Mouse (Mus musculus): ENCODE data around the gene Itga6. TPM values are rescaled to one million over a fixed set of nuclear protein-coding genes. Genes with fewer than 3 reads are reported as not detected.
A peak's percentile ranks its signal among the peaks of the same experiment; 100 is the strongest.

Itga6 gene
- polyA plus RNA-seq, 1 experiment from 2014 or later = 103 TPM

GRCm38 (mm10) chr2:71767019-71767610 is 21.7 kb downstream of the Itga6 start:
- Histone ChIP-seq H3K4me1 (ENCODE audit: control insufficient read depth in 2 of 2, insufficient read depth in 2 of 2, low read length in 2 of 2) (peaks cover 0 to 4% of the 10 kb centered on the region in 2 experiments; a peak in 2 of 4 replicates), H3K27me3 (ENCODE audit: control insufficient read depth, insufficient read depth, low read length) (no peaks in the 10 kb centered on the region), H3K4me3 (ENCODE audit: control insufficient read depth in 1 of 2, insufficient read depth in 1 of 2, low read depth in 1 of 2, low read length in 2 of 2) (no peak overlapping the region), H3K9me3 (ENCODE audit: control insufficient read depth, low read length) (no peaks in the 10 kb centered on the region), H3K4me2 (ENCODE audit: low read length) (no peak overlapping the region), H3K36me3 (ENCODE audit: control insufficient read depth, insufficient read depth, low read length) (no peaks in the 10 kb centered on the region), H3K9ac (ENCODE audit: low read length) (no peak overlapping the region), H3K27ac (replicated peaks in 1 of 2; ENCODE audit: control insufficient read depth in 1 of 2, insufficient read depth in 1 of 2, low read depth in 2 of 2, low read length in 2 of 2) (no peak overlapping the region)
- ATAC-seq (ENCODE audit: insufficient number of reproducible peaks, insufficient read depth, low FRiP score, low read depth) = no peak
- 79% methylated on average over 6 of the region's 6 CpGs for WGBS

GRCm38 (mm10) chr2:71771762-71772161 is 26.3 kb downstream of the Itga6 start:
- Histone ChIP-seq H3K9ac (ENCODE audit: low read length) (no peak overlapping the region), H3K36me3 (ENCODE audit: control insufficient read depth, insufficient read depth, low read length) (no peaks in the 10 kb centered on the region), H3K4me2 (ENCODE audit: low read length) (no peak overlapping the region), H3K9me3 (ENCODE audit: control insufficient read depth, low read length) (no peaks in the 10 kb centered on the region), H3K4me3 (ENCODE audit: control insufficient read depth in 1 of 2, insufficient read depth in 1 of 2, low read depth in 1 of 2, low read length in 2 of 2) (no peak overlapping the region), H3K27ac (replicated peaks in 1 of 2; ENCODE audit: control insufficient read depth in 1 of 2, insufficient read depth in 1 of 2, low read depth in 2 of 2, low read length in 2 of 2) (no peak overlapping the region), H3K4me1 (ENCODE audit: control insufficient read depth in 2 of 2, insufficient read depth in 2 of 2, low read length in 2 of 2) (peaks cover 2 to 3% of the 10 kb centered on the region in 2 experiments; a peak in 1 of 4 replicates), H3K27me3 (ENCODE audit: control insufficient read depth, insufficient read depth, low read length) (no peaks in the 10 kb centered on the region)
- no peak for ATAC-seq (ENCODE audit: insufficient number of reproducible peaks, insufficient read depth, low FRiP score, low read depth)
- 79% methylated on average over 4 of the region's 4 CpGs for WGBS

- Histone ChIP-seq H3K4me2 (ENCODE audit: low read length) (no peak overlapping the region), H3K4me3 (ENCODE audit: control insufficient read depth in 1 of 2, insufficient read depth in 1 of 2, low read depth in 1 of 2, low read length in 2 of 2) (no peak overlapping the region), H3K9me3 (ENCODE audit: control insufficient read depth, low read length) (no peaks in the 10 kb centered on the region), H3K27ac (replicated peaks in 1 of 2; ENCODE audit: control insufficient read depth in 1 of 2, insufficient read depth in 1 of 2, low read depth in 2 of 2, low read length in 2 of 2) (no peak overlapping the region), H3K4me1 (ENCODE audit: control insufficient read depth in 2 of 2, insufficient read depth in 2 of 2, low read length in 2 of 2) (peaks cover 2 to 3% of the 10 kb centered on the region in 2 experiments; a peak in 1 of 4 replicates), H3K36me3 (ENCODE audit: control insufficient read depth, insufficient read depth, low read length) (no peaks in the 10 kb centered on the region), H3K27me3 (ENCODE audit: control insufficient read depth, insufficient read depth, low read length) (no peaks in the 10 kb centered on the region), H3K9ac (ENCODE audit: low read length) (no peak overlapping the region)
- 72% methylated on average over 5 of the region's 5 CpGs for WGBS
- no peak for ATAC-seq (ENCODE audit: insufficient number of reproducible peaks, insufficient read depth, low FRiP score, low read depth)
Observed at GRCm38 (mm10) chr2:71773714-71774113, 28.3 kb downstream of the Itga6 start.

- 75% methylated on average over 10 of the region's 10 CpGs for WGBS
- no peak overlapping the region for H3K27ac ChIP-seq (replicated peaks in 1 of 2; ENCODE audit: control insufficient read depth in 1 of 2, insufficient read depth in 1 of 2, low read depth in 2 of 2, low read length in 2 of 2)
- no peak for ATAC-seq (ENCODE audit: insufficient number of reproducible peaks, insufficient read depth, low FRiP score, low read depth)
Observed at GRCm38 (mm10) chr2:71774246-71774951, 29.0 kb downstream of the Itga6 start.

GRCm38 (mm10) chr2:71775201-71775611 is 29.8 kb downstream of the Itga6 start:
- Histone ChIP-seq H3K36me3 (ENCODE audit: control insufficient read depth, insufficient read depth, low read length) (no peaks in the 10 kb centered on the region), H3K27ac (replicated peaks in 1 of 2; ENCODE audit: control insufficient read depth in 1 of 2, insufficient read depth in 1 of 2, low read depth in 2 of 2, low read length in 2 of 2) (no peak overlapping the region), H3K9me3 (ENCODE audit: control insufficient read depth, low read length) (no peaks in the 10 kb centered on the region), H3K4me3 (ENCODE audit: control insufficient read depth in 1 of 2, insufficient read depth in 1 of 2, low read depth in 1 of 2, low read length in 2 of 2) (no peak overlapping the region), H3K9ac (ENCODE audit: low read length) (no peak overlapping the region), H3K4me1 (ENCODE audit: control insufficient read depth in 2 of 2, insufficient read depth in 2 of 2, low read length in 2 of 2) (peaks cover 4 to 11% of the 10 kb centered on the region in 2 experiments; a peak in 2 of 4 replicates), H3K4me2 (ENCODE audit: low read length) (no peak overlapping the region), H3K27me3 (ENCODE audit: control insufficient read depth, insufficient read depth, low read length) (no peaks in the 10 kb centered on the region)
- 66% methylated on average over 9 of the region's 9 CpGs for WGBS
- ATAC-seq (ENCODE audit: insufficient number of reproducible peaks, insufficient read depth, low FRiP score, low read depth) = no peak

More at GRCm38 (mm10) chr2:71774246-71774951, 29.0 kb downstream of the Itga6 start:
- no peak overlapping the region for H3K4me2 ChIP-seq (ENCODE audit: low read length)
- H3K4me3 ChIP-seq (ENCODE audit: control insufficient read depth in 1 of 2, insufficient read depth in 1 of 2, low read depth in 1 of 2, low read length in 2 of 2) = no peak overlapping the region
- H3K9me3 ChIP-seq (ENCODE audit: control insufficient read depth, low read length) = no peaks in the 10 kb centered on the region
- no peaks in the 10 kb centered on the region for H3K36me3 ChIP-seq (ENCODE audit: control insufficient read depth, insufficient read depth, low read length)
- H3K27me3 ChIP-seq (ENCODE audit: control insufficient read depth, insufficient read depth, low read length) = no peaks in the 10 kb centered on the region
- no peak overlapping the region for H3K9ac ChIP-seq (ENCODE audit: low read length)
- H3K4me1 ChIP-seq (ENCODE audit: control insufficient read depth in 2 of 2, insufficient read depth in 2 of 2, low read length in 2 of 2) = peaks cover 2 to 3% of the 10 kb centered on the region in 2 experiments; a peak in 2 of 4 replicates

- peaks cover 11% of the 10 kb centered on the region in 2 experiments; a peak in 3 of 4 replicates for H3K4me1 ChIP-seq (ENCODE audit: control insufficient read depth in 2 of 2, insufficient read depth in 2 of 2, low read length in 2 of 2)
- H3K27ac ChIP-seq (replicated peaks in 1 of 2; ENCODE audit: control insufficient read depth in 1 of 2, insufficient read depth in 1 of 2, low read depth in 2 of 2, low read length in 2 of 2) = peak overlapping the region; percentile 62 to 69
- 44% methylated on average over 5 of the region's 5 CpGs for WGBS
- no peak overlapping the region for H3K4me2 ChIP-seq (ENCODE audit: low read length)
- H3K36me3 ChIP-seq (ENCODE audit: control insufficient read depth, insufficient read depth, low read length) = no peaks in the 10 kb centered on the region
- no peak overlapping the region for H3K9ac ChIP-seq (ENCODE audit: low read length)
- ATAC-seq (ENCODE audit: insufficient number of reproducible peaks, insufficient read depth, low FRiP score, low read depth) = peak; percentile 59
- no peak overlapping the region for H3K4me3 ChIP-seq (ENCODE audit: control insufficient read depth in 1 of 2, insufficient read depth in 1 of 2, low read depth in 1 of 2, low read length in 2 of 2)
- H3K9me3 ChIP-seq (ENCODE audit: control insufficient read depth, low read length) = no peaks in the 10 kb centered on the region
- H3K27me3 ChIP-seq (ENCODE audit: control insufficient read depth, insufficient read depth, low read length) = no peaks in the 10 kb centered on the region
Observed at GRCm38 (mm10) chr2:71779266-71779888, 34.0 kb downstream of the Itga6 start.

GRCm38 (mm10) chr2:71780016-71780415 is 34.6 kb downstream of the Itga6 start:
- peaks cover 11% of the 10 kb centered on the region in 2 experiments; a peak in 3 of 4 replicates for H3K4me1 ChIP-seq (ENCODE audit: control insufficient read depth in 2 of 2, insufficient read depth in 2 of 2, low read length in 2 of 2)
- no peaks in the 10 kb centered on the region for H3K36me3 ChIP-seq (ENCODE audit: control insufficient read depth, insufficient read depth, low read length)
- 58% methylated on average over 6 of the region's 6 CpGs for WGBS
- no peak for ATAC-seq (ENCODE audit: insufficient number of reproducible peaks, insufficient read depth, low FRiP score, low read depth)
- no peak overlapping the region for H3K4me2 ChIP-seq (ENCODE audit: low read length)
- H3K9ac ChIP-seq (ENCODE audit: low read length) = no peak overlapping the region
- no peaks in the 10 kb centered on the region for H3K9me3 ChIP-seq (ENCODE audit: control insufficient read depth, low read length)
- H3K27ac ChIP-seq (replicated peaks in 1 of 2; ENCODE audit: control insufficient read depth in 1 of 2, insufficient read depth in 1 of 2, low read depth in 2 of 2, low read length in 2 of 2) = peak overlapping the region in 1 of 2 experiments; percentile 69; a peak in 2 of 4 replicates
- H3K4me3 ChIP-seq (ENCODE audit: control insufficient read depth in 1 of 2, insufficient read depth in 1 of 2, low read depth in 1 of 2, low read length in 2 of 2) = no peak overlapping the region
- no peaks in the 10 kb centered on the region for H3K27me3 ChIP-seq (ENCODE audit: control insufficient read depth, insufficient read depth, low read length)
